Mouse (Mus musculus) left cerebral cortex, adult 2 months (tissue): ENCODE results near the gene Mfsd6. TPM values are rescaled to one million over a fixed set of nuclear protein-coding genes. Genes with fewer than 3 reads are reported as not detected.
A peak's percentile ranks its signal among the peaks of the same experiment; 100 is the strongest.

ENCODE experiments used
- DNase-seq, 2 experiments: peaks; one replicate each; pipeline ENCODE4 v3.0.0; 2021 to 2022; ENCODE audit warnings: low spot score in 2 of 2, mixed read lengths in 1 of 2; ENCODE audit errors: extremely low spot score in 1 of 2
- H3K27ac ChIP-seq: fragments of 200-600 bp; 2 replicates; pipeline ENCODE4 v1.8.1; 2022
- H3K4me3 ChIP-seq: fragments of 200-600 bp; 2 replicates; pipeline ENCODE4 v1.8.1; 2022
- CTCF ChIP-seq: fragments of 200-600 bp; IDR thresholded peaks from 2 replicates; pipeline ENCODE4 v1.8.1; 2022; ENCODE audit warnings: antibody characterized with exemption, mild to moderate bottlenecking, moderate library complexity
- intact Hi-C: fragments of 180-260 bp; cut with DNase I; formaldehyde crosslinking; loops from one replicate; pipeline ENCODE4 v1.15.1; 2025
- total RNA-seq, 2 experiments: library from RNA; stranded (reverse); gene quantifications; 2 replicates each; pipeline ENCODE4 v1.2.3; 2021

Gene Mfsd6
- total RNA-seq, 2 experiments from 2014 or later, result 79.0 to 81.7 TPM

GRCm38 (mm10) chr1:52742567-52742966 lies 15.3 kb upstream of the Mfsd6 start:
- TF ChIP-seq CTCF, result no peak
- no peak overlapping the region for H3K4me3 ChIP-seq
- no peak overlapping the region for H3K27ac ChIP-seq
- intact Hi-C loops, result no loop called here
- DNase-seq, result no peak

DNA sequence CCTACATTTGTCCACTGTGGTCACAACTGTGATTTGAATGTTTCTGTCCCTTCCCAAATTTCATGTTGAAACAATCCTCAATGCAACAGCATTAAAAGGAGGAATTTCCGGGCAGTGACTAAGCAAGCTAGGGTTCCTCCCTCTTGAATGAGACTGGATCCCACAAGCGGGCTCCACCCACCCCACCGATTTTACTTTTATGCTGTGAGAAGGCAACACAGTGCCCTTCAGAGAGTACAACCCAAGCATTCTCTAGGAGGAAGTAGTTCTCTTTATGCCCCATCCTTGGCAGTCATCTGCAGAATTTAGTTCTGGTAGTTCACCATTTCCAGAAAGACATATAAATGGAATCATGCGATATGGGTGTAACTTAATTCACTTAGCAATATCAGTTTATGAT lies 6.9 kb upstream of the Mfsd6 start:
- Histone ChIP-seq H3K27ac (no peak overlapping the region), H3K4me3 (no peak overlapping the region)
- DNase-seq, result no peak
- intact Hi-C loops, result no loop called here
- no peak for TF ChIP-seq CTCF

DNA sequence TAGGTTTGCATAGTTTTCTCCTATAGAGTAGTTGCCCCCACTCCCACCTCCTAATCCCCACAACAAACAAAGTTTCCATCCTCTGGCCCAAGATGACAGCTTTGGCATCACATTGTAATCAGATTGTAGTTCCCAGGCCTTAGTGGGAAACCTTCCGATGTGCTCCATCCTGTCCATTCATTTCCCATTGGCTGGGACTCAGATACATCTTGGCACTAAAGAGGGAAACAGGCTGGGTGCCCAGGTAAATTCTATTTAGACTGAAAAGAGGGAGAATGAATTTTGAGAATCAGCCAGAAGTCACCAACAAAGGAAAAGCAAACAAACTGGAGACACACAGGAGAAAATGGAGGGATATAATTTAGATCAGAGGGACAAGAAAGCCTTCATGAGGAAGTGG lies 3.0 kb upstream of the Mfsd6 start:
- Histone ChIP-seq H3K27ac (no peak overlapping the region), H3K4me3 (no peak overlapping the region)
- intact Hi-C loops, result no loop called here
- DNase-seq, result no peak
- no peak for TF ChIP-seq CTCF

DNA sequence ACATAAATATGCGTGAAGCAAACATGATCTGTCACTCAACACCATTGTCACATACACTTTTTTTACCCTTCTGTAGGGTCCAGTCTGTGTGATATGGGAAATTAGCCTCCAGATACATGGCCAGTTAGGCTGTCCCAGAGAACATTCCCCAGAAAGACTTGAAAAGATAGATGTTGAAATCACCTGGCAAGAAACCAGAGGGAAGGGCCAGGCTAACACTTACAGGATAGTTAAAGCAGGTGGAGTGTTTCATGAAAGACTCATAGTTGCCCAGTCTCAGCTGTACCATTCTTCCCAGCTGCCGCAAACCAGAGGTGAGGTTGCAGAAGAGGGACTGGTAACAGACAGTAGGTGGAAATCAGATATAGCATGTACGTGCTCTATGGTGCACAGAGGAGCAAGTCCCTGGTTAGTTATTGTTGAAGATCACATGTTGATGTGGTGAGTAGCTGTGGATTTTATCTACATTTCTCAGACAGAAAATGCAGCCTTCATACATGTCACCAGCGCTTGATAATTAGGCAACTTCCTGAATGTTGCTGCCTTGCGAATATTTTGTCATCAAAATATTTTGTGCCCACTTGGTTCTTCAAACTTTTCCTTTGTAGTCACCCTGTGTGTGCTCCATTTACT lies 1.7 kb upstream of the Mfsd6 start:
- no peak for DNase-seq
- Histone ChIP-seq H3K27ac (no peak overlapping the region), H3K4me3 (no peak overlapping the region)
- no peak for TF ChIP-seq CTCF
- intact Hi-C loops, result loop anchor here (5.0 kb wide), 1 partner anchor 77 kb away; no protein-coding TSS in a partner anchor

- intact Hi-C loops, result loop anchor here (2.0 to 5.0 kb wide), 2 partner anchors 64 to 74 kb away; no protein-coding TSS in a partner anchor
- DNase-seq, result peak; percentile 31 to 56
- H3K27ac ChIP-seq, result peak overlapping the region; percentile 97
- TF ChIP-seq CTCF, result no peak
- H3K4me3 ChIP-seq, result peak overlapping the region; percentile 93
Measured at GRCm38 (mm10) chr1:52726371-52727055, 749 bp downstream of the Mfsd6 start.

DNA sequence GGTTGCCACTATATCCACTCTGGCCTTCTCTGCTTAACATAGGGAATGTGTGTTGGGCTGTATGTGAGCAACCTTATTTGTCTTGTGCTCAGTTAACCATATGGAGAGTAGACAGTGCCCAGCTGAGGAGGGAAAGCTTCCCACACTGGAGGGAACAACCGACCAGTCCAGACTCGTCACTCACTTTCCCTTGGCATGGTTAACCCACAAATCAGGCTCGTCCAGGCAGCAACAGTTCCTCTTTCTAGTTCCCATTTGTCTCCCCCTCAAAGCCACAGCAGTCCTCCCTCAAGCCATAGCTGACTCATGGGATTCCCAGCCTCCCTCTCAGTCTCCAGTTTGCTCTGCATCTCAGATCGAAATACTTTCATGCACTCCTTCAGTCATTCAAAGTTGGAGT lies 4.7 kb downstream of the Mfsd6 start:
- TF ChIP-seq CTCF, result no peak
- intact Hi-C loops, result no loop called here
- peak in 1 of 2 experiments; percentile 26 for DNase-seq
- Histone ChIP-seq H3K4me3 (no peak overlapping the region), H3K27ac (no peak overlapping the region)

DNA sequence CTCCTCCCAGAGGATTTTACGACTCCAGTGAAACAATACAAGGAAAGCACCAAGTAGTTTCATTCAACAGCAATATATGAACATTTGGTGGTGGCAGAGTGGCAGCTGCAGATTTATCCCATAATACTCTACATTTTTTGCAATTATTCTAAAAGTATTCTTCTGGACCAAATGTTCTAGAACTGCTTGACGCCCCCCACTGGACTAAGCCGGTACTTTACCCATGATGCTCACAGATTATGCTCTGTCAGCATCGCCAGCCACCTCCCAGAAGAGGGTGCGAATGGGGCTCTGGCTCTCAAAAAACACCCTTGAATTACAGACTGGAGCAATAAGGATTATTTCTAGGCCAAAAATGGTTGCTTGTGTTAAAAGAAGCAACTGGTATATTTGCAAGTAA lies 8.2 kb downstream of the Mfsd6 start:
- Histone ChIP-seq H3K27ac (peak overlapping the region; percentile 59; the same call in 1 of the 2 replicates), H3K4me3 (no peak overlapping the region)
- no peak for DNase-seq
- intact Hi-C loops, result no loop called here
- TF ChIP-seq CTCF, result peak; percentile 40

GRCm38 (mm10) chr1:52718068-52718748 lies 9.1 kb downstream of the Mfsd6 start:
- no peak for DNase-seq
- peak overlapping the region; percentile 59 for H3K27ac ChIP-seq

GRCm38 (mm10) chr1:52714451-52714850 lies 12.8 kb downstream of the Mfsd6 start:
- TF ChIP-seq CTCF, result no peak
- intact Hi-C loops, result no loop called here
- H3K27ac ChIP-seq, result peak overlapping the region; percentile 41; the same call in 1 of the 2 replicates

More at GRCm38 (mm10) chr1:52718068-52718748, 9.1 kb downstream of the Mfsd6 start:
- intact Hi-C loops, result no loop called here
- no peak overlapping the region for H3K4me3 ChIP-seq
- TF ChIP-seq CTCF, result no peak

DNA sequence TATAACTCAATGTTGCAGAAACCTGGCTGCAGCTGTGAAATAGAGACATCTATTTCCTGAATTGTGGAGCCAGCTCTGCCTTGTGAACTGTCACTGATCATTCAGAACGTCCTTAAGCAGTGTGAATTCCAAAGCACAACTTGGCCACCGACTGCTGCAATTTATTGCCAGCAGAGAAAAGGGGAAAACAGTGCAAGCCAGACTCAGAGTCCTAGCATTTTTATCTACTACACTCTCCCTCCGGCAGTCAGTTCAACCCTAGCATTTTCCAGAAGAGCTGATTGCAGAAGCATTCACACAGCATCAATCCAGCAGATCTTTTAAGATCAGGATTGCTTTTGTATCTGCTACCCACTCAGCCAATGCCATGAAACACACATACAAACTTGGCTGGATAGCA lies 13.2 kb downstream of the Mfsd6 start:
- no peak for TF ChIP-seq CTCF
- H3K27ac ChIP-seq, result peak overlapping the region; percentile 41; the same call in 1 of the 2 replicates
- intact Hi-C loops, result no loop called here
- H3K4me3 ChIP-seq, result no peak overlapping the region
- no peak for DNase-seq

More at GRCm38 (mm10) chr1:52714451-52714850, 12.8 kb downstream of the Mfsd6 start:
- no peak for DNase-seq
- no peak overlapping the region for H3K4me3 ChIP-seq

DNA sequence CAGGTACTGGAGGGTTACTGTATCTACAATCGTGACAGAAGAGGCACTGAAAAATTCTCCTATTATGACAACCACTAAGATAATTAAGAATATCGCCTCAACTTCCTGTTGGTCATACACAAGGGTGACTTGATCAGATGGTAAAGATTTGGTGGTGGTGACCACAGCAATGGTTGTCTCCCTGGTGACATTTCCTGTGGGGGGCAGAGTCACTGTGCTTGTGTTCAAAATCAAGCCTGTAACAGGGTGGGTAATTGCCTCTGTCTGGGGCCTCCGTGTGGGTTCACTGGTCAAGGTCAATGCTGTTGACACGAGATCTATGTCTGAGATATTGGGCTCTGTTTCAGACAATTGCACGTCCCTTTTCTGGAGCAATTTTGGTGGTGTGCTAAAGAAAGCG lies 18.5 kb downstream of the Mfsd6 start:
- TF ChIP-seq CTCF, result no peak
- Histone ChIP-seq H3K27ac (no peak overlapping the region), H3K4me3 (no peak overlapping the region)
- intact Hi-C loops, result no loop called here
- DNase-seq, result no peak

- Histone ChIP-seq H3K4me3 (no peak overlapping the region), H3K27ac (no peak overlapping the region)
- TF ChIP-seq CTCF, result no peak
- no peak for DNase-seq
- intact Hi-C loops, result no loop called here
Measured at GRCm38 (mm10) chr1:52707030-52707429, 20.2 kb downstream of the Mfsd6 start.
